Mouse (Mus musculus) limb, embryonic 11.5 days (tissue): ENCODE results near the gene Nin. TPM values are rescaled to one million over a fixed set of nuclear protein-coding genes. Genes with fewer than 3 reads are reported as not detected.

Source experiments
- ATAC-seq: fragments of 200-750 bp; cut with Nextera tagmentation; 2 replicates; pipeline ENCODE4 v1.8.0; 2017; ENCODE audit warnings: low read depth; ENCODE audit not compliant: insufficient number of reproducible peaks, low FRiP score, low TSS enrichment
- DNase-seq: peaks from one replicate; pipeline ENCODE4 v3.0.0-alpha.2; 2015; ENCODE audit warnings: low spot score
- H3K27ac ChIP-seq: fragments of 300-500 bp; sonication (generic); replicated peaks from 2 replicates; pipeline ENCODE4 v1.5.1; 2014; ENCODE audit warnings: low read depth, mild to moderate bottlenecking, low read length
- H3K27me3 ChIP-seq: fragments of 300-500 bp; sonication (generic); 2 replicates; pipeline ENCODE4 v1.6.1; 2014; ENCODE audit warnings: mild to moderate bottlenecking, low read length, mixed read lengths; ENCODE audit not compliant: control insufficient read depth, insufficient read depth
- H3K36me3 ChIP-seq: fragments of 300-500 bp; sonication (generic); 2 replicates; pipeline ENCODE4 v1.6.1; 2014; ENCODE audit warnings: mild to moderate bottlenecking, low read length, moderate library complexity, mixed read lengths; ENCODE audit not compliant: control insufficient read depth, insufficient read depth
- H3K4me1 ChIP-seq: fragments of 300-500 bp; sonication (generic); 2 replicates; pipeline ENCODE4 v1.6.1; 2014; ENCODE audit warnings: low read length, mixed read lengths; ENCODE audit not compliant: control insufficient read depth, insufficient read depth
- H3K4me2 ChIP-seq: fragments of 300-500 bp; sonication (generic); 2 replicates; pipeline ENCODE4 v1.6.1; 2014; ENCODE audit warnings: low read depth, mild to moderate bottlenecking, moderate library complexity; ENCODE audit not compliant: severe bottlenecking
- H3K4me3 ChIP-seq: fragments of 300-500 bp; sonication (generic); 2 replicates; pipeline ENCODE4 v1.5.1; 2014; ENCODE audit warnings: low read depth, low read length
- H3K9ac ChIP-seq: fragments of 300-500 bp; sonication (generic); 2 replicates; pipeline ENCODE4 v1.6.1; 2014; ENCODE audit warnings: mild to moderate bottlenecking, low read length
- H3K9me3 ChIP-seq: fragments of 300-500 bp; sonication (generic); 2 replicates; pipeline ENCODE4 v1.6.1; 2016; ENCODE audit warnings: low read length; ENCODE audit not compliant: control insufficient read depth
- WGBS: fragments of 180-500 bp; shearing (Covaris S2); extraction: QIAGEN DNeasy Blood & Tissue Kit; methylation state at CpG from one replicate; pipeline ENCODE4 v1.1.7; 2014; 5-methylcytosine and 5-hydroxymethylcytosine counted together
- polyA plus RNA-seq: library from polyadenylated mRNA; unstranded; fragments of >200 nt; fragmentation: Nextera tagmentation; extraction: Ambion mirVana; gene quantifications from 2 replicates; pipeline ENCODE4 v1.2.1, GENCODE M21; 2014

Gene Nin
- polyA plus RNA-seq, 1 experiment from 2014 or later: 10.1 TPM

DNA sequence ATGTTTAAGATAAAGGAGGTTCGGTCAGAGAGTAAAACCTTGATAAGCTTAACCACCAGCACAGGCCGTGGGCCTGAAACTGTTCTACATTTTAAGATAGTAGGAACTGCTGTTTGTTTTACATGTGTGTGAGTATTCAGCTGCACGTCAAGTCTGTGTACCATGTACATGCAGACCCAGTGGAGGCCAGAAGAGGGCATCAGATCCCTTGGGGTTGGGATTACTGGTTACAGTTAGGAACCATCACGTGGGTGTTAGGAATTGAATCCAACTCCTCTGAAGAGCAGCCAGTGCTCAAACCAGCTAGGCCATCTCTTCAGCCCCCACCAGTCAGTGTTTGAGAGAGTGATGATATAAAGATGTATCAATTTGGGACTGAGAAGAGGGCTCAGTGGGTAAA is 151.0 kb downstream of the Nin start:
- Histone ChIP-seq H3K27ac (no peak overlapping the region), H3K27me3 (no peaks in the 10 kb centered on the region), H3K4me1 (no peaks in the 10 kb centered on the region), H3K9me3 (no peaks in the 10 kb centered on the region), H3K4me2 (no peak overlapping the region), H3K9ac (no peak overlapping the region), H3K4me3 (no peak overlapping the region), H3K36me3 (peaks cover 7% of the 10 kb centered on the region; the same call in 1 of the 2 replicates)
- 70% methylated on average over 4 of the region's 4 CpGs for WGBS
- no peak for ATAC-seq
- DNase-seq: peak; percentile 54

Other genes with a start within 250 kb of the Nin start
- gene Atl1, start 221.1 kb downstream of the Nin start, polyA plus RNA-seq: 2.9 and 3.8 TPM in 2 replicates
- gene Map4k5, start 220.5 kb downstream of the Nin start, polyA plus RNA-seq: 42.7 and 43.0 TPM in 2 replicates
- gene Sav1, start 126.7 kb downstream of the Nin start, polyA plus RNA-seq: 12.7 and 13.1 TPM in 2 replicates
- 0.15 TPM in 1 of 2 replicates, not detected in the other for gene Abhd12b, start 40.4 kb upstream of the Nin start, polyA plus RNA-seq
- gene Pygl, start 117.8 kb upstream of the Nin start, polyA plus RNA-seq: 7.8 and 8.3 TPM in 2 replicates
- 0.14 and 0.40 TPM in 2 replicates for gene Trim9, start 233.9 kb upstream of the Nin start, polyA plus RNA-seq